ENCODE assay signal across 10 mouse cellular contexts in the genomic region with DNA sequence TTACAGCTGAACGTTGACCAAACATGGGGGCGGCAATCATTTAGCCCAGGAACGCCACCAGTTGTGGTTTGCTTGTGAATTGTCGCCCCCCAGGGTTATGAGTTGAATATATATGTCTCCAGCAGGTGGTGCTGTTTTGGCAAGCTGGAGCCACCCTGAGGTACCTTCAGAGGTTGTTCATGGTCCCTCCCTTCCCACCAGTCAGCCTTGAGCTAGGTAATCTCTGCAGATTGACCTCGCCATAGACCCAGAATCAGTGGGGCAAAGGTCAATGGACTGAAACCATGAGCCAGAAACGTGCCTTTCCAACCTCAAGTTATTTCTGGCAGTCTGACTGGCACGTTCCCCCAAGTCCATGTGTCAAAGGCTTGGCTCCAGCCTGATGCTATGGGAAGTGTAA. TPM values are rescaled to one million over a fixed set of nuclear protein-coding genes. Genes with fewer than 3 reads are reported as not detected.
DNase-seq lines count a peak whose midpoint lies in the region; ATAC-seq and TF ChIP-seq lines count a peak whose summit lies in the region.
"Had no signal": no experiment of that assay in that cellular context is flagged by ENCODE, and none has a peak within 500 bp of the region (broad histone marks: within the 10 kb centered on the region; RNA-seq: fewer than 3 reads in every experiment).

No protein-coding gene starts in this region.

- no peaks in the 10 kb centered on the region for H3K9me3 ChIP-seq in lung, postnatal 0 days (ENCODE audit: low read length)

- no peak overlapping the region for H3K4me3 ChIP-seq in lung, postnatal 0 days (ENCODE audit: low read depth, low read length)
- H3K4me3 ChIP-seq: megakaryocyte, embryonic 14.5 days had no signal

- TF ChIP-seq CTCF in lung, postnatal 0 days (IDR thresholded peaks at IDR 0.05): peak; percentile 68

- TF ChIP-seq EP300 in lung, postnatal 0 days (IDR thresholded peaks at IDR 0.05): no peak

- H3K9ac ChIP-seq in lung, postnatal 0 days (replicated peaks; ENCODE audit: low read depth): no peak overlapping the region

- WGBS in lung, postnatal 0 days: 68% methylated on average over 7 of the region's 7 CpGs

- DNase-seq in cerebellum, postnatal 14 days: peak; percentile 17 to 43
- DNase-seq in cerebellum, adult 11 months: no peak
- peak; percentile 41 for DNase-seq in lung, postnatal 0 days (ENCODE audit: low spot score)
- no peak for DNase-seq in lung, postnatal 25 days (ENCODE audit: low spot score)
- DNase-seq in R1 (ENCODE audit: low read depth, low spot score): peak; percentile 68
- no peak for DNase-seq in spleen, postnatal 36 days (ENCODE audit: low spot score in 2 of 2)
- DNase-seq in layer of hippocampus, adult 8-10 months (ENCODE audit: low spot score in 2 of 2): no peak
- DNase-seq: layer of hippocampus, postnatal 36 days had no signal

- no peak overlapping the region for H3K27ac ChIP-seq in lung, postnatal 0 days (ENCODE audit: low read length)

- no peaks in the 10 kb centered on the region for H3K4me1 ChIP-seq in lung, postnatal 0 days (ENCODE audit: insufficient read depth, low read depth, low read length)

- peak; percentile 28; the same call in 1 of the 2 replicates for ATAC-seq in lung, postnatal 0 days
- ATAC-seq in megakaryocyte progenitor cell, adult 5-6 weeks (replicated peaks; ENCODE audit: poor library complexity): peak; percentile 43; the same call in 1 of the 2 replicates

- no peaks in the 10 kb centered on the region for H3K36me3 ChIP-seq in lung, postnatal 0 days (ENCODE audit: insufficient read depth, low read length)

- H3K4me2 ChIP-seq in lung, postnatal 0 days (replicated peaks; ENCODE audit: low read depth, low read length): no peak overlapping the region

- no peaks in the 10 kb centered on the region for H3K27me3 ChIP-seq in lung, postnatal 0 days (replicated peaks; ENCODE audit: insufficient read depth, low read length)

RNA-seq across cellular contexts. Expression of a gene that starts 22.8 kb away (rescaled TPM):
- polyA plus RNA-seq in lung, postnatal 0 days (2015; fragmentation: Nextera tagmentation; extraction: Ambion mirVana): 37.5 and 38.9 TPM in 2 replicates
- total RNA-seq in megakaryocyte progenitor cell, adult 5-6 weeks (2015): 23.0 and 26.2 TPM in 2 replicates
- total RNA-seq in megakaryocyte progenitor cell, adult 5-6 weeks (2017): 22.7 and 25.4 TPM in 2 replicates
- total RNA-seq in layer of hippocampus, adult 8-10 months (2022): 10 to 100 TPM; 27.0 to 34.1 (median 29.7) TPM

Comparison
In these comparisons a context has a peak if more than half of its experiments do, and no peak if none do; other contexts are left out.
1. DNase-seq: peak in cerebellum, postnatal 14 days (2 of 2), lung, postnatal 0 days (single experiment) and R1 (single experiment); none in cerebellum, adult 11 months (single experiment), lung, postnatal 25 days (single experiment), spleen, postnatal 36 days (0 of 2) and layer of hippocampus, adult 8-10 months (0 of 2).